Mouse (Mus musculus) liver, adult (tissue): Measurements from ENCODE around the gene Mcmbp.

ENCODE experiments used
- GATA4 ChIP-seq: IDR thresholded peaks from 2 replicates; pipeline ENCODE4 v1.6.1; 2014; ENCODE audit warnings: mild to moderate bottlenecking, low read length; ENCODE audit not compliant: insufficient replicate concordance

Mcmbp gene

DNA sequence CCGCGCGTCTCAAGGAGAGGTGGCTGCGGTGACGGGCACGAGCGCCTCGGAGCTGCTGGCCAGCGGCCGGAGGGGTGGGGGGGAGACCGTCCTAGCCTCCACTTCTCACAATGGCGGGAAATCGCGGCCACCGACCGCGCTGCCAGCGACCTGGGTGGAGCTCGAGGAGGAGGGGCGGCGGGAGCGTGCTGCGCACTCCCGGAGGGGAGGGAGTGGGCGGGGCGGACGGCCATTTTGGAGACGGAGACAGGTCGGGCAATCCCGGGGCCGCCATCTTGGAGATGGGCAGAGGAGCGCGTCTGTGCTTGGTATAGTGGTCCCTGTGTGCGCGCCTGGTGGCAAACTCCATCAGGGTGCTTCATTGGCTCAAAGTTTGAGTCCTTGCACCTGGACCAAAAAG, at the start of gene Mcmbp:
Gene Mcmbp, minus strand, starts transcription at position 162 of the 400 bp plus-strand sequence.
- TF ChIP-seq GATA4, result peak; percentile 4; the same call in 1 of the 2 replicates

DNA sequence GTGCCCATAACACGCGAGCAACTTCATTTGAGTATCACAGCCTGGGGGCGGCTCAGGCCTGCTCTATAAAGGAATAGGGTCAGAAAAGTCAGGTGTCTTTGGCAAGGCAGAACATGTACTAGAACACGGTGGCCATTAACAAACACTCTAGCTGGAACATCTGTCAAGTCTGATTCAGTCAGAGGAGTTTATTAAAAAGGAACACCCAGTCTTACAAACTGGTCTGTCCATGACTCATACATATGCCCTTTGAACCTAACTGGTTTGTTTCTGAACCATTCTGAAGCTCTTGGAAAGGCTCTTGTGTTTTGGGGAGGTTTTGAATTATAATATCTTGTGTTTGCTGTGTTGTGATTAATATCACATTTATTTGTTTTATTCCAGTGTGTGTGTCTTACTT, 49.8 kb upstream of the Mcmbp start:
- no peak for TF ChIP-seq GATA4

GRCm38 (mm10) chr7:128781846-128782245, 41.6 kb upstream of the Mcmbp start:
- TF ChIP-seq GATA4, result no peak

- no peak for TF ChIP-seq GATA4
These were observed 39.0 kb upstream of the Mcmbp start for GRCm38 (mm10) chr7:128779305-128779704.

DNA sequence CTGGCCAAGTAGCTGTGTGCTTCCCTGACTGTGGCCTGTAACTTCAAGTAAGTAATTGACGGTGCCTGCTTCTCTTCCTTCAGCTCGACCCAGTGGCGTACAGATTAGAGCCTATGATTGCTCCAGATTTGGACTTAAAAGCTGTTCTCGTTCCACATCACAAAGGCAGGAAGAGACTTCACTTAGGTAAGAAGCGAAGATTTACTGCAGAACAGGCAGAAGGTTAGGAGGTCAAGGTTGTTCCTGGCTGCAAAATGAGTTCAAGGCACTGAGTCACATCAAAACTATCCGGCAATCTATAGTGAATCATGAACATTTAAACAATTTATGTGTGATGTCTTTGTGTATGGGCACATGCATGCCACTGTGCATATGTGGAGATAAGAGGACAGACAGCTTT, 36.9 kb upstream of the Mcmbp start:
- no peak for TF ChIP-seq GATA4

DNA sequence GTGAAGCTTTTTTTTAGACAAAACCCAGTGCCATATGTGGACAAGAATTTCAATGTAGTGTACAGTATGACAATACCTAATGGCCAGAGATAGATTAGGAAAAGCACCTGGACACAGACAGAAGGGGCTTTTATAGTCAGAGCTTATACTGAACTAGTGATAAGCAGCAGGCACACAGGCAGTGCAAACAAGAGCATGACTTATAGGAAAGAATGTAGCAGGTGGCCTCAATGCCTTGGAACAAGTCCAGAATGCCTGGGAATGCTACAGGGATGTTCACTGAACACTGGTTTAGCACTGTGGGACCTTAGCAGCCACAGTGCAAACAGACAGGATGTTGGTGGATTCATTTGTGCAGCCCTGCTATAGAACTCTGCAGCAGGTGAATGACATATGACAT, 26.4 kb upstream of the Mcmbp start:
- no peak for TF ChIP-seq GATA4

DNA sequence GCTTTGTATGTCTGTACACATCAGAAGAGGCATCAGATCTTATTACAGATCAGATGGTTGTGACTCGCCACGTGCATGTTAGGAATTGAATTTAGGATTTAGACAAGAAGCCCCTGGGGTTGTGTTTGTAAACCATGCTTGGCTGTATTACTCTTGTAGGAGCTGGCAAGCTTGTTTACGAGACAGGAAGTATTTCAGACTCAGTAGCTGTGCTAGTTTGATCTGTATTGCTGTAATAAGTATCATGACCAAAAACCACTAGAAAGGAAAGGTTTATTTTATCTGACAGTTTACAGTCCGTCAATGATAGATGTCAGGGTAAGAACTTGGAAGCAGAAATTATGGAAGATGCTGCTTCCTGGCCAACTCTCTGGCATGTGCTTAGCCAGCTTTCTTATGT, 18.7 kb upstream of the Mcmbp start:
- TF ChIP-seq GATA4, result no peak

DNA sequence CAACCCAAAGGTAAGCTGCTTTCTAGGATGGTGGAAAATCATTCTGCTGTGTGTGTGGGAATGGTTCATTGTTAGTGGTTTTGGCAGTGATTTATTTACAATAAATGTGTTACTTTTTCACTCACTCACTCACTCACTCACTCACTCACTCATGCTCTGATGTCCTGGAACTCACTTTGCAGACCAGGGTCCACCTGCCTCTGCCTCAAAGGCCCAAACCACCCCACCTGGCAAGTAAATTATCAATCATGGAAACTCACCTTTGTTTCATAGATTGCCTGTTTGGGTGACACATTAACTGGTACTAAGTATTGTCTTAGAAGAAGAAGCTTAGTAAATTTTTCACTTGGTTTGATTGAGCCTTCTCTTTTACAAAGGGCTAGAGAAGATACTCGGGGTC, 15.1 kb upstream of the Mcmbp start:
- no peak for TF ChIP-seq GATA4

GRCm38 (mm10) chr7:128752012-128752411, 11.7 kb upstream of the Mcmbp start:
- no peak for TF ChIP-seq GATA4

- TF ChIP-seq GATA4, result no peak
These were observed 10.0 kb upstream of the Mcmbp start for GRCm38 (mm10) chr7:128750296-128750695.

DNA sequence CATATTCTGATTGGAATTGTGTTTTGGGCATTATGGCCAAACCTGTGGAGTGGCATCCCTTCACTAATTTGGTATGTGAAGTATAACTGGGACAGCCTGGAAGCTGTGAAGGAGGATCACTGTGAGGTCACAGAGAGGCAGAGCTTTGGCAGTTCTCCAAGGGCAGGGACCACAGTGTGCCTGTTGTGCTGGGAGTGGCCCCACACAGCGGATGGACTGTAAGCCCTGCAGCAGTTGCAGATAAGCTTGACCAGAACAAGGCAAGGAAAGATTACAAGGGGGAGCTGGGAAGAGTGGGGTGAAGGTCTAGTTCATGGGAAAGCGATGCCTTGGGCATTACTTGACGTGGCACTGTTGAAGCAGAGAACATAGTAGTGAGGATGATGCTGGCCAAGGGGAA, 8.5 kb upstream of the Mcmbp start:
- peak; percentile 60; the same call in 1 of the 2 replicates for TF ChIP-seq GATA4

GRCm38 (mm10) chr7:128746151-128746550, 5.9 kb upstream of the Mcmbp start:
- no peak for TF ChIP-seq GATA4

GRCm38 (mm10) chr7:128744684-128745485, 4.6 kb upstream of the Mcmbp start, which contains the start of gene Sec23ip:
TSS of gene Sec23ip (plus strand) at chr7:128744943.
- peak; percentile 26; the same call in 1 of the 2 replicates for TF ChIP-seq GATA4

DNA sequence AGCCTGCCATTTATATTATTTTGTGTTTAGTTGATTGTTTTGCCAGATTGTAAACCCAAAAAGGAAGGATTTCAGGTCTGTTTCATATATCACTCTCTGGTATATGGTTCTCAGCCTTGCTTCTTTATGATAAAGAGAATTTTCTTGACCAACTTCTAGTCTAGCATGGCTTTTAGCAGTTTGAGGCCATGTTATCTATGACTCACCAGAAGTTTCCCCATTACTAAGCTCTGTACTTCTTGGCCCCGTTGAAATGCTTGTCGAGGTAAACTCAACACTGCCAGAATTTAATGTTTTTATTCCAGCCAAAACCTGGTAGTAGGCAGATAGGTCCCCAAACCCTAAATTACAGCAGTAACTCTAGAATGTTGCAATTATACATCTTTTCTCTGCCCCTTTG, 3.6 kb upstream of the Mcmbp start:
- TF ChIP-seq GATA4, result no peak

- no peak for TF ChIP-seq GATA4
These were observed 625 bp downstream of the Mcmbp start for GRCm38 (mm10) chr7:128739462-128740277.

DNA sequence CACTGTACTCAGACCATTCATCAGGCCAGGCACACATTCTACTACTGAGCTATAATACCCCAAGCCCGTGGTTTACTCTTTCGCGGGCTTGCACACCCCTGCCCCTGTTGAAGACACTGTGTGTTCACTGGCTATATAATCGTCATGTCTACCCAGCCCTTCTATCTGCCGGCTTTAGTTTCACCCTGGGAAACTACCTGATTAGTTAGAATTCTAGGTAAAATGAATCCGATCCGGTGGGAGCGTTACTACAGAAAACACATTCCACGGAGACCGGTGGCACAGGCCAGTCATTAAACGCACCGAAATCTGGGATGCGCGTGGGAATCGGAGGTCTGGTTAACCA, 1.2 kb downstream of the Mcmbp start:
- no peak for TF ChIP-seq GATA4
